Mouse (Mus musculus): ENCODE measurements at regions not wholly inside any gene's neighbourhood (a gene's known extent, or its start where the extent isn't known, plus 50 kb on each side); places are given as distances from the start of the nearest gene placed in this dataset.

- DNase-seq = no peak
These were observed 1116.3 kb downstream of the Basp1 start for GRCm38 (mm10) chr15:24297236-24297635.

DNA sequence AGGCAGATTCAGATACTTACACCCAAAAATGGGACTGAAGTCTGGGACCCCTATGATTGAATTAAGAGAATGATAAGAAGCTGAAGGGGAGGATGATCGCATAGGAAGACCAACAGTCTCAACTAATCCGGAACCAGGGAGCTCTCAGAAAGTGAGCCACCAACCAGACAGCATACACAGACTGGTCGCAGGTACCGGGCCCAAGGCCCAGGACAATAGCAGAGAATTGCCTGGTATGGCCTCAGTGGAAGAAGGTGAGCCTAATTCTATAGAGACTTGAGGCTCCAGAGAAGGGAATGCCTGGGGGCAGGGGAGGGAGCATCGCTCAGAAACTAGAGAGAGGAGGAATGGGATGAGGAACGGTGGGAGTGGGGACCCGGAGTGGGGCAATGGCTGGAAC lies 1116.8 kb downstream of the Basp1 start:
- no peak for DNase-seq

GRCm38 (mm10) chr15:24275100-24275499 lies 1138.5 kb downstream of the Basp1 start:
- DNase-seq = no peak

DNA sequence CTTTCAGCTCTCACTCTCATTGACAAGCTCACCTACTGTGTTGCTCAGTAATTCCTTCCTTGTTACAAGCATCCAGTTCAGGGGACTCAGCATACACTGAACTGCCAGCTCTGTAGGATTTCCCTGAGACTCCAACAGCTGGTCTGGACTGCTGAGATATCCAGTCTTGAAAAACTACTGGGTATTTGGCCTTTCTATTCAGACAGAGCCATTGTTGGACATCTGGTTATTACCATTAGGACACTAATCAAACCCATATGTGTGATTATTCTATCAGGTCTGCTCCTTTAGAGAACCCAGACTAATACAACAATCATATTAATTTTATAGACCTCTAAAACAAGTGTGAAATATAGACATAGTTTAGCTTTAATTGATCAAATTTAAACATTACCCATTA lies 1146.2 kb downstream of the Basp1 start:
- no peak for DNase-seq
